Mouse (Mus musculus): ENCODE measurements around the gene Hist2h2aa1.
A peak's percentile ranks its signal among the peaks of the same experiment; 100 is the strongest.
"Not testable (repeated sequence)": the region's sequence is repeated elsewhere in the genome, so short reads cannot be mapped to it uniquely, and the experiment has no call there.

GRCm38 (mm10) chr3:96239949-96240798 is 5.1 kb upstream of the Hist2h2aa1 start, which contains the start of gene Hist2h2aa2:
- not testable (repeated sequence) for TF ChIP-seq CTCF (IDR thresholded peaks at IDR 0.05; ENCODE audit: borderline replicate concordance, control insufficient read depth, extremely low read depth, insufficient read depth, low read length, poor library complexity)
- peak; percentile 53 for TF ChIP-seq POLR2A (IDR thresholded peaks at IDR 0.05; ENCODE audit: control insufficient read depth, extremely low read depth, insufficient read depth, low read length, poor library complexity)
